Mouse (Mus musculus) cerebellum, postnatal 36 days (tissue): ENCODE results near the gene Upp2.

Source experiments
- DNase-seq, 2 experiments: peaks; one replicate each; pipeline ENCODE4 v3.0.0; 2021 to 2022; ENCODE audit warnings: mixed read lengths in 2 of 2

Gene Upp2

GRCm38 (mm10) chr2:58681394-58681793, 114.3 kb downstream of the Upp2 start:
- no peak for DNase-seq

- DNase-seq: no peak
Measured at GRCm38 (mm10) chr2:58697501-58697900, 130.4 kb downstream of the Upp2 start.

DNA sequence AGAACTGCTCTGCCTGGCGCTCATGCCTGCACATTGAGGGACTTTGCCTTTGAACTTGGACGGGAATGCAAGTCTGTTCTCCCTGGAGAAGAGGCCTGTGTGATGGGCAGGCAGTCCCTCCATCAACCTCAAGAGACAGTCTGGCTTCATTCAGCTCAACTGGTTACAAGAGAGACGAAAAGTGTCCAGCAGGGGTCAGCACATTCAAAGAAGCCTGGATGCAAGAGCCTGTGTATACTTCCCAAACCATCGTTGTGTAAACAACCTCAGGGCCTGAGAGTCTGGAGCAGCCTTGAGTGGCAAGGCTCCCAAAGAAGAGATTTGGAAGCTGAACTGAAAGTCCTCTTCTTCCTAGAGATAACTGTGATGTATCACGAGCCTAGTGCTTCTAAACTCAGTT, 132.8 kb downstream of the Upp2 start:
- DNase-seq: peak; percentile 73 to 80

DNA sequence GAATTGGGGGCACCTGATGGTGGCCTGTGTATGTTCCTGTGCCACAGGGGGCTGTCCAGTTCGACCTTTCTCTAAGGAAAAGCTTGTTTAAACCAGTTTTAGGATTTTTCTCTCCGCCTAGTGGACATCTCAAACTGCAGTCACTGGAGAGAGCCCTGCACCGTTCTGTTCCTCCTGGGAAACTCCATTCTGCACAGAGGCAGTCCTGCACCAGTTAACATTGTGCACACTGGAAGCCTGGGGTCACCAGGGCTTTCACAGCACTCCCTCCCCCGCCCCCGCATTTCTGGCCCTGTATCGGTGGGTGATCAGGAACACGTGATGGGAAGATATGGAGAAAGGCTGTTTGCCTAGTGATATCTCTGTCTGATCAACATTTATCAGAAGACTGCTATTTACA, 133.3 kb downstream of the Upp2 start:
- DNase-seq: no peak

- no peak for DNase-seq
Measured at GRCm38 (mm10) chr2:58701627-58702026, 134.5 kb downstream of the Upp2 start.

DNA sequence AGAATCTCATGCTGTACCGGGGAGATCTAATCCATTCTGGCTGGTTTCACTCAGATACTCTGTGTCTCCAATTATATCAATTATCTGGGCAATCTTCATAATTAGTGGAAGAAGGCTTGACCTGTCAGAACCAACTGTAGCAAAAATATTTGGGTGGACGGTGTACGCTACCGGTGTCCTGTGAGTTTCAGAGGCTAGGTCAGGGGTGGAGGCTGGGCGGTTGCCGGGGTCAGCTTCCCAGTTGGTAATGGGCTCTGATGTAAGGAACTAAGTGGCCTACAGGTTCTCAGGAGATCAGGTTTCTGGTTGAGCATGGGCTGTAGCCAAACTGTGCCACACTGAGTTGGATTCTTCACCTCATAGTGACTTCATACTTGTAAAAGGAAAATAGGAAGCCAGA, 136.1 kb downstream of the Upp2 start:
- DNase-seq: no peak

DNA sequence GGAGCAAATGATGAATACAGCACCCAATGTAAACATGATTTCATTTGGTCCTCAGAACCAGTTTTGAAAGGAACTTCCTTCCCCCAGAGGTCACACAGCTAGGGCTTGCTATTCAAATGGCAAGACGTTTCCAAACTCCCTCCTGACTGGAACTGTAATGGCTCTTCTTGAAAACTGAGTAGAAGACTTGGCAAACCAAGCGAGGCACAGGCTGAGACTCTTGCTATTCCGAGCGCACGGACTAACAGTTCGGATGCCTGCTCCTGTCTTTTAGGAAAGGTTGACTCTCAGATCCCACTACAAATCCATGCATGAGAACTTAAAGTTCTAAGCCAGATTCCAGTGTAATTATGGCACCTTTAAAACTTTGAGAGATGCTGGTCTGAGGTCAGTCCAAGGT, 136.5 kb downstream of the Upp2 start:
- no peak for DNase-seq

- DNase-seq: no peak
Measured at GRCm38 (mm10) chr2:58704576-58704975, 137.5 kb downstream of the Upp2 start.

DNA sequence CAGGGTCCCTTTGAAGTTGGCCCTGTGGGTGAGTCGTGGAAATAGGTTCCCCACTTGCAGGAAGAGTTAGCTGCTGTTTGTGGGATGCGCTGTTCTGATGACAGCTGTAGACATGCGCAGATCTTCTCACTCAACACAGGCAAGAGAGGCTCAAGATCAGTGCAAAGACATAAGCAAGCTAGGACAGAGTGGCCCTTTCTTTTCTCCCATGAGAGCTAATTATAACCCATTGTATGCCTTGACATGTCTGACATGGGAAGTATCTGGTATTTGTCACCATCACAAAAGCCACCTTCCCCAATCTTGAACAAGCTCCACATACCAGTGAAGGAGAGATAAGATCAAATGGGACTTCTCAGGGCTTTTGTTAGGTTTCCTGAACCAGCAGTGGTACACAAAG, 140.6 kb downstream of the Upp2 start:
- no peak for DNase-seq

DNA sequence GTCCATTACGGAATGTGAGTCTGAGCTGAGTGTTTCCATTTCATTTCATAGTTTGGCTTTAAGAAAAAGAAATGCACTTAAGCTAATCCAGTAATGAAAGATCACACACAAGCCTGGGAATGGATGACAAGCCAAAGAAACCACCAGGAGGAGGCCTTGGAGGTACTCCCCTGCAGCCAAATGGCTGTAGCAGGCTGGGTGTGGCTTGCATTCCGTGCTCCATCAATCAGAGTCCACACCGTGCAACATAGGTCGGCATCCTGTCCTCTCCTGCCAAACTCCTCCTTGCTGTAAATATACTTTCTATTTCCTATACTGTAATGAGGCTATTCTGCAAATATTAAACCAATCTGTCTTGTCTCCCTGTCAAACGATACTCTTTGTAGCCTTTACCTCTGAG, 143.1 kb downstream of the Upp2 start:
- no peak for DNase-seq

GRCm38 (mm10) chr2:58711049-58711448, 144.0 kb downstream of the Upp2 start:
- DNase-seq: no peak

DNA sequence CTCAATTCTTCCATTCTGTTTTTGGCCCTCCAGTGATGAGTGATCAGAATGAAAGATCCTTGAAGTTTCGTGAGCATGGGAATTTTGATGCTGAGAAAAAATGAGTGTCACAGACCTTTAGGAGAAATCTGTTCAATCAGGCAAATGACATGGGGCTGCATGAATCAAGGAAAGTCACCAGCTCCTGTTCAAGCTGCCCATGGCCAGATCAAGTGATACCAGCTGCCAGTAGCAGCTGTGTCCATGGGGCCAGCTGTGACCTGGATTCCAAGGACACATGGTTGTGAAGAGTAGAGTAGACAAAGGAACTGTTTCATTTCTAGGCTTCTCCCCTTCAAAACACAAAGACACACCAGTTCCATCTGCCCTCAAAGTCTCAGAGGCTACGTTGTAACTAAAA, 144.4 kb downstream of the Upp2 start:
- DNase-seq: no peak

- DNase-seq: peak in 1 of 2 experiments; percentile 13
Measured at GRCm38 (mm10) chr2:58711935-58712334, 144.8 kb downstream of the Upp2 start.

- DNase-seq: no peak
Measured at GRCm38 (mm10) chr2:58717898-58718297, 150.8 kb downstream of the Upp2 start.

DNA sequence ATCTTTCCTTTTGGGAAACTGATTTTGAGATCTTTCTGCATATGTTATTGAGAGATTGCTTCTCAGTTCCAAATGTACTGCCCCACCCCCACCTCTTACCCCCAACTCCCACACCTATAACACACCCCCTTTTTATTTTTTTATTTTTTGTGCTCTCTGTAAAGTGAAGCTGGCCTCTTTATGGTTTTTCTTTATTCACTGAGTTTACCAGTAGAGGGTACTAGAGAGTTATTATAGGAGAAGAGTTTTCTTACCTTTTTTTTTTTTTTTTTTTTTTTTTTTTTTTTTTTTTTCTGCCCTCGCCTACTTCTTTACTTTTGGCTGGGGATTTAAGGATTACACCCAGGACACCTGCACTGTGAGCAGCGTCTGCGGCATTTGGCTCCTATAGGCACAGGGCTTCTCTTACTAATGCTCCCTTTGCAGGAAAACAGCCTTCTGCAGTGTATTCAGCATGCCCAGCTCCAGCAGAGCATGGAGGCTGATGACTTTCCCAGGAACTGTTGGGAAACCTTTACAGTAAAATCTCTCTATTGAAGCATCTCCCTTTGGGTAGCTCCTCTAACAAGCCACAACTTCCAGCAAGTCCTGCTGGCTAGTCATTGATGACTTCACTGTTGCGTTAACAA, 170.2 kb downstream of the Upp2 start:
- DNase-seq: no peak

DNA sequence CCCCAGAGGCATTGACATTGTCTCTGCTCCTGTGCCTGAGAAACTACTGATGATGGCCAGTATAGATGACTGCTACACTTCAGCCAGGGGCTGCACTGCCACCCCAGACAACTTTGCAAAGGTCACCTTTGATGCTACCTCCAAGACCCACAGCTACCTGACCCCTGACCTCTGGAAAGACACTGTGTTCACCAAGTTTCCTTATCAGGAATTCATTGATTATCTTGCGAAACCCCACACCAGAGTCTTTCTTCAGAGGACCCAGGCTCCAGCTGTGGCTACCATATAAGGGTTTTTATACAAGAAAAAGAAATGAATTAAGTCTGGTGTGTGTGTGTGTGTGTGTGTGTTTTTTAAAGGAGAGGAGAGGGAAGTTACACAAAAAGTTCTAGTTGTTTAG, 174.1 kb downstream of the Upp2 start:
- DNase-seq: no peak

DNA sequence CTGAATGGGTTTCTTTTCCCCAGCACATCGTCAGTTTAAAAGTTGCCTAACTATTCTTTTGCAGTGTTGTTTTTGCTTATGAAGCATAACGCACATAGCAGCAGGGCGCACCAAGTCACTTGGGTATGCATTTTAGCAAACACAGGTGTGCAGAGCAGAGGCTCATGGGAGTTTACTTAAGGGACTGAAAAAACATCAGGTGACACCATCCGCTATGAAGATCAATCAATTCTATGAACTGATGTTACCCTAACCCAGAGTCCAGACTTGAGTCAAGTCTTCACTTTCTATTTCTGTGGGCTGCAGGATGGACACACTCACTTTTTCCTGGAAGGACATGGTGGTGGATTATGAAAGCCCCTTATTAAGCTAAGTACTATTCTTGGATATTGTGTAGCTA, 174.9 kb downstream of the Upp2 start:
- no peak for DNase-seq

- DNase-seq: no peak
Measured at GRCm38 (mm10) chr2:58743446-58743845, 176.3 kb downstream of the Upp2 start.

GRCm38 (mm10) chr2:58747483-58748229, 180.6 kb downstream of the Upp2 start:
- no peak for DNase-seq

DNA sequence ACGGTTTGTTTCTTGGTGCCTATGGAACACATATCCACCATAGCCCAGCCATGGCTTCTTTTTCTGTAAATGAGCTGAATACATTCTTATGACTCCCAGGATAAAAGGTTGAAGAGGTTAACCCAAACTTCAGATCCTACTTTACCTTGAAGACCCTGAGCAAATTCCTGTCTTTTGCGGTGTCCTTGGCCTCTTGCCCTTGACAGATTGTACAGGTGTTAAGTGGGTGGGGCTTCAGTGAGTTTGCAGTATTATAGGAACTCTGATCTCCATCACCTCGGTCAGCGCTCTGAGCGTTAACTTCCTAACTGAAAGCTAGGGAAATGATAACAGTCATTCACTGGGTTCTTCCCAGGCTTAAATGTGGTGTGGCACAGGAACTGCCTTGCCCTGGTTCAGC, 181.2 kb downstream of the Upp2 start:
- DNase-seq: no peak

- DNase-seq: no peak
Measured at GRCm38 (mm10) chr2:58752891-58753290, 185.8 kb downstream of the Upp2 start.

DNA sequence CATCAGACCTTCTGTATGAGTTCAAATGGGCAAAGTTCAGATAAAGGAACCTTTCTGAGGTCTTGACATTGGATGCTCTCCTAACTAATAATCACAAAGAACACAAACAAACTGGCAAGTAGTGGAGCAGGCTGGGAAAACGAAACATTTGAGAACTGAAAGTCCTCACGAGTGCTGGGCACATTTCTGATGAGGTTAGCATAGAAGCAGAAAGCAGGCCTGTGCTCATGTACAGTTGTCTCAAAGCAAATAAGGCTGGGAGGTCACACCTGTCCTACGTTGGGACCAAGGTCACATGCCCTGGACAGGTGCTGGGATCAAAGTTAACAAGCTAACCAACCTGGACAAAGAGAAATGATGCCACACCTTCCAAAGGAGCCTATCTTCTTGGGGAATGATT, 187.6 kb downstream of the Upp2 start:
- no peak for DNase-seq

DNA sequence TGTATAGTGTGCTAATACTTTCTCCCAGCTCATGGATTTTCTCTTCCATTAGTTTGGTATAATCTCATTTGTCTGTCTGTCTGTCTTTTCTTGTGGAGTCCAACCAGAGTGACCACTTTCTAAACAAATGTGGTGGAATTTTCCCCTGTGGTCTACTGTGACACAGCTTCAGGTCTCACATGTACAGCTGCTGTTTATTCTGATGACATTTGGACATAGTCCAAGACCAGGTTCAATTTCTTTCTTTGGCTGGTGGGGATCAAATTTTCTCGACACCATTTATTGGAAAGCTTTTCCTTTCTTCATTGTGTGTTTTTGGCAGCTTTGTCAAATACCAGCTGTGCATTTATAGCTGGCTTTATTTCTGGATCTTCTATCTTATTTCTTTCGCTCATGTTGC, 191.0 kb downstream of the Upp2 start:
- no peak for DNase-seq

- DNase-seq: no peak
Measured at GRCm38 (mm10) chr2:58759676-58760075, 192.6 kb downstream of the Upp2 start.

- DNase-seq: no peak
Measured at GRCm38 (mm10) chr2:58765141-58765540, 198.0 kb downstream of the Upp2 start.
